Mouse (Mus musculus) forebrain, postnatal 0 days (tissue): ENCODE results near the gene Clic1. TPM values are rescaled to one million over a fixed set of nuclear protein-coding genes. Genes with fewer than 3 reads are reported as not detected.

Experiments
- ATAC-seq: fragments of 200-750 bp; cut with Nextera tagmentation; 2 replicates; pipeline ENCODE4 v1.8.0; 2017; ENCODE audit warnings: mild to moderate bottlenecking, moderate library complexity
- DNase-seq: peaks from one replicate; pipeline ENCODE4 v3.0.0-alpha.2; 2015
- H3K27ac ChIP-seq: fragments of 300-500 bp; sonication (generic); 2 replicates; pipeline ENCODE4 v1.5.1; 2014; ENCODE audit warnings: low read depth, mild to moderate bottlenecking, antibody characterized with exemption, low read length, moderate library complexity, mixed read lengths
- H3K27me3 ChIP-seq: fragments of 300-500 bp; sonication (generic); 2 replicates; pipeline ENCODE4 v1.6.1; 2014; ENCODE audit warnings: mild to moderate bottlenecking, low read length, mixed read lengths; ENCODE audit not compliant: insufficient read depth
- H3K36me3 ChIP-seq: fragments of 300-500 bp; sonication (generic); 2 replicates; pipeline ENCODE4 v1.6.1; 2014; ENCODE audit warnings: mild to moderate bottlenecking, moderate library complexity; ENCODE audit not compliant: insufficient read depth
- H3K4me1 ChIP-seq: fragments of 300-500 bp; sonication (generic); 2 replicates; pipeline ENCODE4 v1.6.1; 2014; ENCODE audit warnings: antibody characterized with exemption; ENCODE audit not compliant: insufficient read depth
- H3K4me2 ChIP-seq: fragments of 300-500 bp; sonication (generic); 2 replicates; pipeline ENCODE4 v1.6.1; 2014; ENCODE audit warnings: low read depth, mild to moderate bottlenecking, moderate library complexity
- H3K4me3 ChIP-seq: fragments of 300-500 bp; sonication (generic); 2 replicates; pipeline ENCODE4 v1.5.1; 2014; ENCODE audit warnings: low read depth, low read length, mixed read lengths
- H3K9ac ChIP-seq: fragments of 300-500 bp; sonication (generic); 2 replicates; pipeline ENCODE4 v1.6.1; 2014; ENCODE audit warnings: mild to moderate bottlenecking
- H3K9me3 ChIP-seq: fragments of 300-500 bp; sonication (generic); 2 replicates; pipeline ENCODE4 v1.6.1; 2016; ENCODE audit warnings: low read length
- CTCF ChIP-seq: sonication (generic); IDR thresholded peaks from 2 replicates; pipeline ENCODE4 v1.5.1; 2016; ENCODE audit warnings: antibody characterized with exemption, control low read depth, low read depth
- WGBS: fragments of 180-500 bp; shearing (Covaris S2); extraction: QIAGEN DNeasy Blood & Tissue Kit; methylation state at CpG from one replicate; pipeline ENCODE4 v1.1.7; 2014; 5-methylcytosine and 5-hydroxymethylcytosine counted together
- polyA plus RNA-seq: library from polyadenylated mRNA; unstranded; fragments of >200 nt; fragmentation: Nextera tagmentation; extraction: Ambion mirVana; gene quantifications from 2 replicates; pipeline ENCODE4 v1.2.1, GENCODE M21; 2015
- total RNA-seq: library from RNA; depleted of rRNA; stranded (reverse); fragments of >200 nt; gene quantifications from 2 replicates; pipeline ENCODE4 v1.2.3, GENCODE M21; 2014

Gene Clic1
- total and polyA plus RNA-seq, 2 experiments from 2014 or later: 26.8 to 47.9 TPM

- 5% methylated on average over 48 of the region's 48 CpGs for WGBS
- no peak for ATAC-seq
- Histone ChIP-seq H3K4me1 (peaks cover 14% of the 10 kb centered on the region; the same call in 1 of the 2 replicates), H3K27ac (no peak within 1 kb of the TSS), H3K27me3 (peaks cover 4% of the 10 kb centered on the region), H3K36me3 (peaks cover 12% of the 10 kb centered on the region), H3K4me3 (peak within 1 kb of the TSS; percentile 9), H3K4me2 (peak within 1 kb of the TSS; percentile 31), H3K9me3 (no peaks in the 10 kb centered on the region), H3K9ac (no peak within 1 kb of the TSS; the same call in 1 of the 2 replicates)
- TF ChIP-seq CTCF: no peak
- DNase-seq: no peak
These were observed 15.5 kb downstream of the Clic1 start, which contains the start of gene Ly6g6c for GRCm38 (mm10) chr17:35064951-35065947. Gene Ly6g6c (plus strand): TSS chr17:35065388.

- ATAC-seq: no peak
- 48% methylated on average over 10 of the region's 10 CpGs for WGBS
These were observed 16.3 kb downstream of the Clic1 start, which contains the start of gene Mpig6b for GRCm38 (mm10) chr17:35066084-35066483. Gene Mpig6b (minus strand): TSS chr17:35066184.

DNA sequence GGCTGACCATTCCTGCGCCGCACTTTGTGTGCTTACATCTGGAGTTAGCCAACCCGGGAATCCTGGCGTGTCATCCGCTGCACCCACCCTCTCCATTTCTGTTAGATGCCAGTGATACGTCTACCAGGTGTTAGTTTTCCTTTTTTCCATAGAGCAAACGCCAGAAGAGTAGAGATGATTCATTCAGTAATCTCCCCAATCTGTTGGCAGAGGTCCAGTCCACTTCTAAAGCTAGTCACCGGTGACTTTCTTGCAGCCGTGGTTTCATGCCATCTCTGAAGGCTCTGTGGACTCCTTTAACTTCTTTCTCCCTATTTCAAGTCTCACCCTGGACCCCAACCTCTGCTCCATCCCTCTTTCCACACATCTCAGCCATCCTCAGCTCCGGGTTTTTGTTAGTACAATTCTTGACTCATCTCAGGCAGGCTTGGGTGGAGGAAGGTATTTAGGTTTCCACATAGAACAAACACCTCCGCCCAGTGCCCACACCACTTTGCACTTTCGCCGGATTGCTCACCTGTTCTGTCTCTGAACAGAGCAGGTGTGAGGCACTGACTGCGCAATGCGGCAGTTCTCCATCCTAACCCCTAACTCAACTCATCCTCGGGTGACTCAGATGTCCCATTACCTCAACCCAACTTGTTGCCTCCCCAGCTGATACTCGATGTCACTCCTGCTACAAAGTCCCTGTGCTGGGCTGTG lies 18.6 kb downstream of the Clic1 start:
- Histone ChIP-seq H3K4me1 (0 out of 2 replicates have a peak, but pooled peaks cover 8% of the 10 kb centered on the region), H3K36me3 (no peaks in the 10 kb centered on the region), H3K4me3 (no peak overlapping the region), H3K27ac (no peak overlapping the region), H3K27me3 (peaks cover 4% of the 10 kb centered on the region), H3K9me3 (no peaks in the 10 kb centered on the region), H3K4me2 (no peak overlapping the region), H3K9ac (no peak overlapping the region)
- ATAC-seq (no peak), DNase-seq (no peak)
- TF ChIP-seq CTCF: no peak
- WGBS: 83% methylated on average over 17 of the region's 17 CpGs

More at GRCm38 (mm10) chr17:35066084-35066483, 16.3 kb downstream of the Clic1 start, which contains the start of gene Mpig6b:
- no peak for DNase-seq
- Histone ChIP-seq H3K4me3 (peak within 1 kb of the TSS; percentile 9), H3K27ac (no peak within 1 kb of the TSS), H3K9ac (no peak within 1 kb of the TSS; the same call in 1 of the 2 replicates), H3K4me1 (0 out of 2 replicates have a peak, but pooled peaks cover 8% of the 10 kb centered on the region), H3K4me2 (peak within 1 kb of the TSS; percentile 31), H3K36me3 (peaks cover 8% of the 10 kb centered on the region), H3K27me3 (peaks cover 4% of the 10 kb centered on the region), H3K9me3 (no peaks in the 10 kb centered on the region)
- no peak for TF ChIP-seq CTCF

GRCm38 (mm10) chr17:35070556-35071229 lies 20.9 kb downstream of the Clic1 start:
- Histone ChIP-seq H3K27ac (no peak overlapping the region), H3K36me3 (no peaks in the 10 kb centered on the region), H3K9me3 (no peaks in the 10 kb centered on the region), H3K27me3 (no peaks in the 10 kb centered on the region), H3K4me3 (no peak overlapping the region), H3K4me2 (no peak overlapping the region), H3K9ac (no peak overlapping the region), H3K4me1 (no peaks in the 10 kb centered on the region)
- ATAC-seq (no peak), DNase-seq (no peak)
- TF ChIP-seq CTCF: no peak
- 62% methylated on average over 6 of the region's 6 CpGs for WGBS

GRCm38 (mm10) chr17:35071454-35071853 lies 21.7 kb downstream of the Clic1 start:
- H3K4me2 ChIP-seq: no peak overlapping the region
- H3K27me3 ChIP-seq: no peaks in the 10 kb centered on the region
- no peak for TF ChIP-seq CTCF
- DNase-seq (no peak), ATAC-seq (no peak)
- no peaks in the 10 kb centered on the region for H3K9me3 ChIP-seq
- 86% methylated on average over 9 of the region's 9 CpGs for WGBS
- H3K4me1 ChIP-seq: no peaks in the 10 kb centered on the region
- no peak overlapping the region for H3K27ac ChIP-seq
- no peak overlapping the region for H3K9ac ChIP-seq
- H3K4me3 ChIP-seq: no peak overlapping the region
- no peaks in the 10 kb centered on the region for H3K36me3 ChIP-seq

DNA sequence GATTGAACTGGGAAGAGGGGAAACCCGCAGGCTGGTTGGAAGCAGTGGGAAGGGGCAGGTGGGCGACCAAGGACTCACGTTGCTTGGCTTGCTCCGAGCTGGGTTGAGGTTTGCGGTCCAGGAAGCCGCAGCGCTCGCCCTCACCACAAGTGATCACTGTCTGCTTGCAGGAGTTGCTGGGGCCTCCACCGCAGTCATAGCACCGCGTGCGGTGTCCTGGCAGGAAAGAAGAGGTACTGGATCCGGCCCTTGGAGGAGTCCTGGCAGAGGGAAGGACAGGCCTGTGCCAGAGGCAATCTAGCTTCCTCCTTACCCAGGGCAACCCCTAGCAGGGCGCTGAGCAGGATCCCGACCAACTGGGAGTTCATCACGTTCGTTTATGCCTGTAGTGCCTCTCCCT lies 24.3 kb downstream of the Clic1 start:
- no peak overlapping the region for H3K4me2 ChIP-seq
- no peak for TF ChIP-seq CTCF
- no peak overlapping the region for H3K9ac ChIP-seq
- no peaks in the 10 kb centered on the region for H3K27me3 ChIP-seq
- no peak overlapping the region for H3K27ac ChIP-seq
- no peak for ATAC-seq
- H3K36me3 ChIP-seq: no peaks in the 10 kb centered on the region
- no peak for DNase-seq
- H3K4me3 ChIP-seq: no peak overlapping the region
- H3K4me1 ChIP-seq: 0 out of 2 replicates have a peak, but pooled peaks cover 5% of the 10 kb centered on the region
- 48% methylated on average over 14 of the region's 17 CpGs for WGBS
- no peaks in the 10 kb centered on the region for H3K9me3 ChIP-seq
